Mouse (Mus musculus): ENCODE results near the gene Gng5. TPM values are rescaled to one million over a fixed set of nuclear protein-coding genes. Genes with fewer than 3 reads are reported as not detected.

Gng5 gene
- 275 and 321 TPM in 2 replicates for polyA plus RNA-seq (2012; rRNA removed)

- DNase-seq (ENCODE audit: low spot score), result peak; percentile 84
Observed at GRCm38 (mm10) chr3:146499431-146500002, at the start of gene Gng5, which contains the start of gene Spata1. Gene Gng5 (plus strand): TSS chr3:146499807. Gene Spata1 (minus strand): TSS chr3:146499753.

- peak; percentile 81 for DNase-seq (ENCODE audit: low spot score)
Observed at GRCm38 (mm10) chr3:146450371-146450841, 49.2 kb upstream of the Gng5 start.

- DNase-seq (ENCODE audit: low spot score), result no peak
Observed at GRCm38 (mm10) chr3:146451375-146451774, 48.2 kb upstream of the Gng5 start.

- DNase-seq (ENCODE audit: low spot score), result no peak
Observed at GRCm38 (mm10) chr3:146462939-146463338, 36.7 kb upstream of the Gng5 start.

- no peak for DNase-seq (ENCODE audit: low spot score)
Observed at GRCm38 (mm10) chr3:146469226-146469625, 30.4 kb upstream of the Gng5 start.

- no peak for DNase-seq (ENCODE audit: low spot score)
Observed at GRCm38 (mm10) chr3:146472657-146473056, 26.9 kb upstream of the Gng5 start.

GRCm38 (mm10) chr3:146473741-146474140 is 25.9 kb upstream of the Gng5 start:
- no peak for DNase-seq (ENCODE audit: low spot score)

GRCm38 (mm10) chr3:146474428-146474827 is 25.2 kb upstream of the Gng5 start:
- DNase-seq (ENCODE audit: low spot score), result no peak

GRCm38 (mm10) chr3:146482044-146482443 is 17.6 kb upstream of the Gng5 start:
- DNase-seq (ENCODE audit: low spot score), result no peak

- DNase-seq (ENCODE audit: low spot score), result no peak
Observed at GRCm38 (mm10) chr3:146486464-146486863, 13.1 kb upstream of the Gng5 start.

GRCm38 (mm10) chr3:146494941-146495340 is 4.7 kb upstream of the Gng5 start:
- no peak for DNase-seq (ENCODE audit: low spot score)

GRCm38 (mm10) chr3:146498989-146499388 is 618 bp upstream of the Gng5 start:
- DNase-seq (ENCODE audit: low spot score), result no peak

GRCm38 (mm10) chr3:146500003-146500809 is 599 bp downstream of the Gng5 start:
- DNase-seq (ENCODE audit: low spot score), result no peak

- no peak for DNase-seq (ENCODE audit: low spot score)
Observed at GRCm38 (mm10) chr3:146500810-146501201, 1.2 kb downstream of the Gng5 start.

GRCm38 (mm10) chr3:146501601-146502123 is 2.1 kb downstream of the Gng5 start:
- no peak for DNase-seq (ENCODE audit: low spot score)

GRCm38 (mm10) chr3:146506711-146507110 is 7.1 kb downstream of the Gng5 start:
- no peak for DNase-seq (ENCODE audit: low spot score)

GRCm38 (mm10) chr3:146520226-146520797 is 20.7 kb downstream of the Gng5 start:
- no peak for DNase-seq (ENCODE audit: low spot score)

GRCm38 (mm10) chr3:146520798-146521651 is 21.4 kb downstream of the Gng5 start, which contains the start of gene Rpf1:
Gene Rpf1 (minus strand): TSS chr3:146521429.
- DNase-seq (ENCODE audit: low spot score), result peak; percentile 83

GRCm38 (mm10) chr3:146521652-146522020 is 22.0 kb downstream of the Gng5 start:
- DNase-seq (ENCODE audit: low spot score), result no peak

- DNase-seq (ENCODE audit: low spot score), result no peak
Observed at GRCm38 (mm10) chr3:146528335-146528734, 28.7 kb downstream of the Gng5 start.

- DNase-seq (ENCODE audit: low spot score), result no peak
Observed at GRCm38 (mm10) chr3:146534986-146535385, 35.4 kb downstream of the Gng5 start.

Data from urinary bladder, adult 2 months (tissue).